Mouse (Mus musculus): ENCODE measurements around the gene Cd63.

The Cd63 gene

GRCm38 (mm10) chr10:128900698-128901097 is at the start of gene Cd63:
Cd63 (plus strand) TSS chr10:128900989.
- DNase-seq, result no peak

GRCm38 (mm10) chr10:128861176-128861575 is 39.6 kb upstream of the Cd63 start:
- no peak for DNase-seq

DNA sequence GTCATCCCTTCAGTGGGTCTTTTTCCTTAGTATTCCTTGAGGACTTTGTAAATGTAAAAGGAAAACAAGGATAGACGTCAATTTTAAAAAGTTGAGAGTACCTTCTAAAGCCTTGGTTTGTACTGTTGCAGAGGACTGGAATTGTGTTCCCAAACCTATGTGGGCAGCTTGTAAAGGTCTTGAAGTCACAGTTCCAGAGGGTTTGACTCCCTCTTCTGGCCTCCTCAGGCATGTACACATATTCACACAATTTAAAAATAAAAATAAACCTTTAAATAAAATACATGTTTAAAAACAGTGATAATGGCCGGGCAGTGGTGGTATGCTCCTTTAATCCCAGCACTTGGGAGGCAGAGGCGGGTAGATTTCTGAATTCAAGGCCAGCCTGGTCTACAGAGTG is 34.7 kb upstream of the Cd63 start:
- DNase-seq, result no peak

DNA sequence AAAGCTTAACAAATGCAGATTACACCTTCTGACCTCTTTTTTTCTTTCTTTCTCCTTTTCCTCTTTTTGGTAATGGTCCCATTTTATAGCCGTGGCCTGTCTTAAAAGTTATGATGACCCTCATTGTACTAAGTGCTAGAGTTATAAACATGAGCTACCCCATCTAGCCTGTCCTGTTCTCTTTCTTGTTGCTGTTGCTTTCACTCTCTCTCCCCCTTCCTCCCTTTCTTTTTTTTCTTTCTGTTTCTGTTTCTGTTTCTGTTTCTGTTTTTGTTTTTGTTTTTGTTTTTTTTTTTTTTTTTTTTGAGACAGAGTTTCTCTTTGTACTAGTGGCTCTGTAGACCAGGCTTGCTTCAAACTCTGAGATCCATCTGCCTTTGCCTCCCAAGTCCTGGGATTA is 34.3 kb upstream of the Cd63 start:
- DNase-seq, result no peak

GRCm38 (mm10) chr10:128870341-128870740 is 30.4 kb upstream of the Cd63 start:
- no peak for DNase-seq

DNA sequence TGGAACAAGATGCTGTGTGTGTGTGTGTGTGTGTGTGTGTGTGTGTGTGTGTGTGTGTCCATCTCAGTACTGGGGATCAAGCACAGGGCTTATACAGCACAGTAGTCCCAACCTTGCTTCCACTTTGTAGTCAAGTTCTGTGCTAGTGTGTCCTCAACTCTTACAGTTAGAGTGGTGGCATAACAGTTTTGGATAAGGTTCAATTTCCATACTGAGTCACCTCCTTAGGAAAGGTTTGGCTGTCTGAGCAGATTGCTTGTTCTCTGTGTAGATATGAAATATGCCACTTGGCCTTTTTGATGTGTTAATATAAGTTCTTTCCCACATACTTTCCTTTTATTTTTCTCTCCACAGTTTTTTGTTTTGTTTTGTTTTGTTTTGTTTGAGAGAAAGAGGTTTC is 22.5 kb upstream of the Cd63 start:
- no peak for DNase-seq

DNA sequence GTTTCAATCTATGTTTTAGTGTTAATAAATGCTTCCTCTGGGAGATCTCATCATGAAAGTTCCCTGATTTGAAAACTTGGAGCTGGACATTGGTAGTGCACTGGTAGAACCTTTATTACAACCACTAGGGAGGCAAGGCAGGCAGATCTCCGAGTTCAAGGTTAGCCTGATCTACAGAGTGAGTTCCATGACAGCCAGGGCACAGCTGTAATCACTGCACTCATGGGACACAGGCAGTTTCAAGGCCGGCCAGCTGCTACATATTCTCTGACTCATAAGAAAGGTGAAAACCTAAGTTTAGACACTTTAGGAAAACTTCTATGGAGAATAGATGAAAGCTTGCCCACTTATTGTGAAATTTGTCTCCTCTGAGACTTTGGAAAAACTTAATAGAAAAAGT is 22.0 kb upstream of the Cd63 start:
- no peak for DNase-seq

GRCm38 (mm10) chr10:128882067-128882466 is 18.7 kb upstream of the Cd63 start:
- DNase-seq, result no peak

GRCm38 (mm10) chr10:128888941-128889827 is 11.6 kb upstream of the Cd63 start:
- DNase-seq, result no peak

GRCm38 (mm10) chr10:128889846-128890245 is 10.9 kb upstream of the Cd63 start:
- DNase-seq, result no peak

- peak; percentile 25 for DNase-seq
These were observed 10.2 kb upstream of the Cd63 start for GRCm38 (mm10) chr10:128890383-128891295.

DNA sequence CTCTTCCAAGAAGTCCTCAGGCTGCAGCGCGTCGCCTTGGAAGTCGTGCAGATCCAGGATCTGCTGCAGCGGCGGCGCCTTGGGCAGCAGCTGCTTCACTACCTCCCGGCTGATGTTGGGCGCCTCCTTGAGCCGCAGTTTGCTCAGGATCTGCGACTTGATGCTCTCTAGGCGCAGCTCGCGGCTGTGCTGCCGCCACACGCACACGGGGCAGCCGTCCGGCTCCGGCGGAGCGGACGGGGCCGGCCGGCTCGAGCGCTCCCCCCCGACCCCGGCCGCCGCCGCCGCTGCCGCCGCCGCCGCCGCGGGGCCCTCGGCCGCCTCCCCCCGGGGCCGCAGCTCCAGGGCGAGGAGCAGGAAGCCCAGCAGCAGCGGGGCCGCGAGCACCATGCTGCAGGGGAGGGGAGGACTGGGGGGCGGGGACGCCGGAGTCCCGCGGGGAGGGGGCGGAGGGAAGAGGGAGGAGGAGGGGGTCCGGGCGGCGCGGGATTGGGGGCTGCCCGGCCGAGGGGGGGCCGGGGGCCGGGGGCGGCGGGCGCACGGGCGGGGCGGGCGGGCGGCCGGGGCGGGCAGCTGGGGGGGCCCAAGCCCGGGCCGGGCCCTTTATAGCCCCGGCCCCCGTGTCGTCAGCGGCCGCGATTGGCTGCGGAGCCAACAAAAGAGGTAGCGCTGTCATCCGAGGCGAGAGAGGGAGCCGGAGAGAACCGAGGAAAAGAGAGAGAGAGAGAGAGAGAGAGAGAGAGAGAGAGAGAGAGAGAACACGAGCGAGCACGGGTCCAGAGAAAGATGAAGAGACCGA is 9.3 kb upstream of the Cd63 start, which contains the start of gene Gdf11:
TSS of gene Gdf11 (minus strand) at position 423 of the 799 bp plus-strand sequence.
- peak; percentile 71 for DNase-seq

DNA sequence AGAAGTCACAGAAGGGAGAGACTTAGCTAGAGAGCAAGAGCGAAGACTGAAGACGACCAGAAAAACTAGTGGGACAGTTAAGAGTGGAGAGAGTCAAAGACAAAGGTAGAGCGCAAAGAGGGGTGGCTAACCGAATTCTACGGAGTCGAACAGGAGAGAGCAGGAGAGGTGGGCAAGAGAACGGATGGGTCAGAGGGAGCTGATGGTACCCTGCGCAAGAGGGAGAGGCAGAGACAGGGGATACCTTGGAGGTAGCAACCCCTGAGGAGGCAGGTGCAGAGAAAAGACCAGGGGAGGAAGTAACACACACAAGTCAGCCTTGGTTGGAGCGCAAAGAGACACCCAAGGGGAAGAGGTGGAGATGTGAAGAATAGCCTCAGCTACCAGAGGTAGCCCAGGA is 8.5 kb upstream of the Cd63 start:
- DNase-seq, result no peak

DNA sequence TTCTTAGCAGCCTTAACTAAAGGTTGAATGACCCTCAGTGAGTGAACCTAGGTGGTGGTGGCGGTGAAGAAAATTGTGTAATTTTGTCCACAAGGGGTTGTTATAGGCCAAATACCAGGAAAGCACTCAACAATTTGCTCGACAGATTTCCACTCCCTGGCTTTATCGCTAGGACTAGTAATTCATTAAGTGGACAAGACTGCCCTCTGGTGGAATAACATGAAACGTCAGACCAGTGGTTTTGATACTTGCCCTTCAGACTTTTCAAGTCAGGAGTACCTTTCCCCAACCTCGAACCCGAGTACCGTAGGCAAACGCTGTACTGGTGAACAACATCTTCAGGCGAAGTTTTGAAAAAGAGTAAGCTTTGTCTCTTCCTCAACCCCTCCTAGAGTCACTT is 5.4 kb upstream of the Cd63 start:
- DNase-seq, result peak; percentile 92

DNA sequence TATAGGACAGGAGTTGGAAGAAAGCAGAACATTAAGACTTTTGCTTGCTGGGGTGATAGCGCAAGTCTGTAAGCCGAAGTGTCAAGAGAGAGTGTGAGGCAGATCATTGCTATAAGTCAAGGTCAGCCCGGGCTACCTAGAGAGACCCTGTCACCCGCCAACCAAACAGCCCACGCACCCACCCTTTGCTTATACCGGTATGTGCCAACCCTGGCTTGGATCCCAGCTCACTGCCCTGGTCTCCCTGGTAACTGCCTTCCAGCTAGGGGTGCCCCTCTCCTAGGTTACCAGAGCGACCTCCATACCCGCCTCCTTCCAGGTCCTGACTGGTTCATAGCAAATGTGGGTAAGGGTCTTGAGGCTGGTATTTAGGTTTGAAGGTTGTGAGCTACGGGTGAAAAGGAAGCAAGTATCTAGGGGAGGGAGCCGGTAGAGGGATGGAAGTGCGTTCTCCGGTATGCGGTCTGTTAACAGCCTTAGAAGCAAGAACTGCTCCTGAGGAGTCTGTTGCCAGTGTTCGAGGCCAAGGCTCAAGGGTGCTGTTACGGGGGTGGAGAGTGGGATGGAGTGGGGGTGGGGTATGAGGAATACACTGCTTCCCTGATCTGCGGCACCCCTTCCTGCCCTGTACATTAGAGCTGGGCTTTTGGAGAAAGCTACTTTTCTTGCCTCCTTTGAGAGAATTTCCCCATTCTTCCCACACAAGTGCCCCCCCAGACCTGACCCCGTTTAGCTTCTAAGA is 4.7 kb upstream of the Cd63 start:
- no peak for DNase-seq

- no peak for DNase-seq
These were observed 4.0 kb upstream of the Cd63 start for GRCm38 (mm10) chr10:128896807-128897206.

DNA sequence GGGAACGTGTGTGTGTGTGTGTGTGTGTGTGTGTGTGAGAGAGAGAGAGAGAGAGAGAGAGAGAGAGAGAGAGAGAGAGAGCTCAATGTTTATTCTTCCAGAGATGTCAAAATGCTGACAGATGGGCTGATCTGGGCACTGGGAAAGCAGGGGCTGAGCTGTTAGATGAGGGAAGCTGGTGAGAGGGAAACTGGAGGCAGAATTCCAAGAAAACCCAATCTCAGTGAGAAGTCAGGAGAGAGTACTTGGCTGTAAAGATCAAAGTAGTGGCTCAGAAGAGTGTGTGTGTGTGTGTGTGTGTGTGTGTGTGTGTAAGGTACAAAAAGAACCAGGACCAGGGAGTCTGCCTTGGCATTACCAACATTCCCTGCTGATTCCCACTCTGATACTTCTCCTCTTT is 3.3 kb upstream of the Cd63 start:
- no peak for DNase-seq

GRCm38 (mm10) chr10:128899759-128900490 is 864 bp upstream of the Cd63 start:
- no peak for DNase-seq

GRCm38 (mm10) chr10:128901409-128901808 is 620 bp downstream of the Cd63 start:
- no peak for DNase-seq

- no peak for DNase-seq
These were observed 1.7 kb downstream of the Cd63 start for GRCm38 (mm10) chr10:128902409-128902988.

DNA sequence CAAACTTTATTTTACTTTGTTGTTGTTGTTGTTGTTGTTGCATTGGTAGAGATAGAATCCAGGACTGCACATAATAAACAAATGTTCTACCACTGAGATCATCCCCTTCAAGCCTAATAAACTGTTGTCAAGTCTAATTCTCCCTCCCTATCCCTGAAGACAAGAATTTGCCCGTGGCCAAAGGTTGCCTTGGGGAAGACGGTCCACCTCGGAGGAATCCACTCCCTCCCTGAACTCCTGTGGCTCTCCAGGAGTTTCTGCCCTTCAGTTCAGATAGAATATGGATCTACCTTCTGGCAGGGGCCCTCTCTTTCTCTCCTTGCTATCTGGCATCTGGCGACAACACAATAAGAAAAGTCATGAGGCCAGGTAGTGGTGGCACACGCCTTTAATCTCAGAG is 4.0 kb downstream of the Cd63 start:
- DNase-seq, result no peak

Data from lung, postnatal 10 days (tissue).